Mouse (Mus musculus): ENCODE results near the gene Cd7. TPM values are rescaled to one million over a fixed set of nuclear protein-coding genes. Genes with fewer than 3 reads are reported as not detected.

Cd7 gene
- polyA plus RNA-seq, 1 experiment from 2014 or later: not detected

- Histone ChIP-seq H3K36me3 (no peaks in the 10 kb centered on the region), H3K9me3 (no peaks in the 10 kb centered on the region), H3K9ac (replicated peaks) (no peak overlapping the region), H3K27me3 (no peaks in the 10 kb centered on the region), H3K4me1 (replicated peaks) (no peaks in the 10 kb centered on the region), H3K4me2 (no peak overlapping the region), H3K4me3 (replicated peaks) (no peak overlapping the region), H3K27ac (no peak overlapping the region)
- WGBS: 40% methylated on average over 3 of the region's 3 CpGs
- peak; percentile 79 for ATAC-seq (ENCODE audit: insufficient number of reproducible peaks, insufficient read depth, low FRiP score, low TSS enrichment, low read depth)
Observed at GRCm38 (mm10) chr11:121017703-121018102, 21.5 kb downstream of the Cd7 start.

- no peak overlapping the region for H3K27ac ChIP-seq
- WGBS: 52% methylated on average over 6 of the region's 6 CpGs
- no peak overlapping the region for H3K9ac ChIP-seq (replicated peaks)
- no peaks in the 10 kb centered on the region for H3K36me3 ChIP-seq
- no peaks in the 10 kb centered on the region for H3K27me3 ChIP-seq
- ATAC-seq (ENCODE audit: insufficient number of reproducible peaks, insufficient read depth, low FRiP score, low TSS enrichment, low read depth): no peak
- no peaks in the 10 kb centered on the region for H3K9me3 ChIP-seq
- H3K4me2 ChIP-seq: no peak overlapping the region
- H3K4me3 ChIP-seq (replicated peaks): no peak overlapping the region
- no peaks in the 10 kb centered on the region for H3K4me1 ChIP-seq (replicated peaks)
Observed at GRCm38 (mm10) chr11:121015472-121015871, 23.7 kb downstream of the Cd7 start.

GRCm38 (mm10) chr11:121014896-121015300 is 24.3 kb downstream of the Cd7 start:
- H3K27ac ChIP-seq: no peak overlapping the region
- peak overlapping the region; percentile 34 for H3K4me2 ChIP-seq

GRCm38 (mm10) chr11:121013656-121014055 is 25.6 kb downstream of the Cd7 start:
- Histone ChIP-seq H3K9ac (replicated peaks) (no peak overlapping the region), H3K9me3 (no peaks in the 10 kb centered on the region), H3K27me3 (no peaks in the 10 kb centered on the region), H3K4me1 (replicated peaks) (no peaks in the 10 kb centered on the region), H3K4me3 (replicated peaks) (no peak overlapping the region), H3K27ac (no peak overlapping the region), H3K36me3 (no peaks in the 10 kb centered on the region), H3K4me2 (no peak overlapping the region)
- ATAC-seq (ENCODE audit: insufficient number of reproducible peaks, insufficient read depth, low FRiP score, low TSS enrichment, low read depth): no peak
- WGBS: 85% methylated on average over 7 of the region's 7 CpGs

More at GRCm38 (mm10) chr11:121014896-121015300, 24.3 kb downstream of the Cd7 start:
- 55% methylated on average over 19 of the region's 19 CpGs for WGBS
- H3K27me3 ChIP-seq: no peaks in the 10 kb centered on the region
- H3K9ac ChIP-seq (replicated peaks): no peak overlapping the region
- no peaks in the 10 kb centered on the region for H3K4me1 ChIP-seq (replicated peaks)
- no peak overlapping the region for H3K4me3 ChIP-seq (replicated peaks)
- no peaks in the 10 kb centered on the region for H3K36me3 ChIP-seq
- ATAC-seq (ENCODE audit: insufficient number of reproducible peaks, insufficient read depth, low FRiP score, low TSS enrichment, low read depth): no peak
- no peaks in the 10 kb centered on the region for H3K9me3 ChIP-seq

GRCm38 (mm10) chr11:121010044-121010755 is 29.0 kb downstream of the Cd7 start:
- WGBS: 96% methylated on average over 3 of the region's 3 CpGs
- no peaks in the 10 kb centered on the region for H3K36me3 ChIP-seq

GRCm38 (mm10) chr11:121006184-121006583 is 33.0 kb downstream of the Cd7 start:
- ATAC-seq (ENCODE audit: insufficient number of reproducible peaks, insufficient read depth, low FRiP score, low TSS enrichment, low read depth): no peak
- no peaks in the 10 kb centered on the region for H3K27me3 ChIP-seq
- no peak overlapping the region for H3K4me2 ChIP-seq
- 67% methylated on average over 6 of the region's 6 CpGs for WGBS
- H3K9me3 ChIP-seq: no peaks in the 10 kb centered on the region
- no peak overlapping the region for H3K27ac ChIP-seq
- H3K4me3 ChIP-seq (replicated peaks): no peak overlapping the region
- H3K9ac ChIP-seq (replicated peaks): no peak overlapping the region
- H3K36me3 ChIP-seq: no peaks in the 10 kb centered on the region
- H3K4me1 ChIP-seq (replicated peaks): peaks cover 10% of the 10 kb centered on the region; the same call in 1 of the 2 replicates

More at GRCm38 (mm10) chr11:121010044-121010755, 29.0 kb downstream of the Cd7 start:
- Histone ChIP-seq H3K9me3 (no peaks in the 10 kb centered on the region), H3K4me3 (replicated peaks) (no peak overlapping the region), H3K27ac (no peak overlapping the region), H3K4me1 (replicated peaks) (peaks cover 10% of the 10 kb centered on the region; the same call in 1 of the 2 replicates), H3K27me3 (no peaks in the 10 kb centered on the region), H3K4me2 (no peak overlapping the region), H3K9ac (replicated peaks) (no peak overlapping the region)
- no peak for ATAC-seq (ENCODE audit: insufficient number of reproducible peaks, insufficient read depth, low FRiP score, low TSS enrichment, low read depth)

GRCm38 (mm10) chr11:121004281-121004680 is 34.9 kb downstream of the Cd7 start:
- no peaks in the 10 kb centered on the region for H3K9me3 ChIP-seq
- H3K27ac ChIP-seq: no peak overlapping the region
- H3K9ac ChIP-seq (replicated peaks): no peak overlapping the region
- no peak overlapping the region for H3K4me3 ChIP-seq (replicated peaks)
- WGBS: 63% methylated on average over 5 of the region's 5 CpGs
- ATAC-seq (ENCODE audit: insufficient number of reproducible peaks, insufficient read depth, low FRiP score, low TSS enrichment, low read depth): no peak
- peaks cover 10% of the 10 kb centered on the region; the same call in 1 of the 2 replicates for H3K4me1 ChIP-seq (replicated peaks)
- no peak overlapping the region for H3K4me2 ChIP-seq
- H3K27me3 ChIP-seq: no peaks in the 10 kb centered on the region
- peaks cover 3% of the 10 kb centered on the region; the same call in 1 of the 2 replicates for H3K36me3 ChIP-seq

- Histone ChIP-seq H3K9me3 (no peaks in the 10 kb centered on the region), H3K9ac (replicated peaks) (no peak overlapping the region), H3K4me2 (no peak overlapping the region), H3K27me3 (no peaks in the 10 kb centered on the region), H3K4me3 (replicated peaks) (no peak overlapping the region), H3K4me1 (replicated peaks) (peaks cover 8% of the 10 kb centered on the region; the same call in 1 of the 2 replicates), H3K27ac (no peak overlapping the region), H3K36me3 (peaks cover 13% of the 10 kb centered on the region; the same call in 1 of the 2 replicates)
- no peak for ATAC-seq (ENCODE audit: insufficient number of reproducible peaks, insufficient read depth, low FRiP score, low TSS enrichment, low read depth)
- WGBS: 78% methylated on average over 4 of the region's 4 CpGs
Observed at GRCm38 (mm10) chr11:121001966-121002365, 37.3 kb downstream of the Cd7 start.

- H3K4me2 ChIP-seq: no peak overlapping the region
- H3K27ac ChIP-seq: no peak overlapping the region
- no peaks in the 10 kb centered on the region for H3K9me3 ChIP-seq
- no peak overlapping the region for H3K9ac ChIP-seq (replicated peaks)
- WGBS: 81% methylated on average over 6 of the region's 6 CpGs
- ATAC-seq (ENCODE audit: insufficient number of reproducible peaks, insufficient read depth, low FRiP score, low TSS enrichment, low read depth): no peak
- H3K4me1 ChIP-seq (replicated peaks): peaks cover 10% of the 10 kb centered on the region
- no peak overlapping the region for H3K4me3 ChIP-seq (replicated peaks)
- peaks cover 33% of the 10 kb centered on the region for H3K36me3 ChIP-seq
- H3K27me3 ChIP-seq: no peaks in the 10 kb centered on the region
Observed at GRCm38 (mm10) chr11:120994741-120995140, 44.5 kb downstream of the Cd7 start.

- Histone ChIP-seq H3K4me2 (no peak overlapping the region), H3K9ac (replicated peaks) (no peak overlapping the region), H3K27ac (no peak overlapping the region), H3K4me3 (replicated peaks) (no peak overlapping the region), H3K27me3 (no peaks in the 10 kb centered on the region), H3K9me3 (no peaks in the 10 kb centered on the region), H3K4me1 (replicated peaks) (peaks cover 22% of the 10 kb centered on the region), H3K36me3 (peaks cover 27% of the 10 kb centered on the region)
- 92% methylated on average over 5 of the region's 5 CpGs for WGBS
- ATAC-seq (ENCODE audit: insufficient number of reproducible peaks, insufficient read depth, low FRiP score, low TSS enrichment, low read depth): no peak
Observed at GRCm38 (mm10) chr11:120993586-120993985, 45.6 kb downstream of the Cd7 start.

GRCm38 (mm10) chr11:120993080-120993479 is 46.1 kb downstream of the Cd7 start:
- no peak for ATAC-seq (ENCODE audit: insufficient number of reproducible peaks, insufficient read depth, low FRiP score, low TSS enrichment, low read depth)
- H3K27ac ChIP-seq: no peak overlapping the region

More at GRCm38 (mm10) chr11:120993080-120993479, 46.1 kb downstream of the Cd7 start:
- Histone ChIP-seq H3K4me1 (replicated peaks) (peaks cover 26% of the 10 kb centered on the region), H3K9me3 (no peaks in the 10 kb centered on the region), H3K4me3 (replicated peaks) (no peak overlapping the region), H3K36me3 (peaks cover 22% of the 10 kb centered on the region), H3K4me2 (no peak overlapping the region), H3K9ac (replicated peaks) (no peak overlapping the region), H3K27me3 (no peaks in the 10 kb centered on the region)
- WGBS: 100% methylated on average over 3 of the region's 3 CpGs

Measured in limb, embryonic 12.5 days (tissue).